Mouse (Mus musculus) layer of hippocampus, adult 8-10 months (tissue): ENCODE data around the gene Hspb8. TPM values are rescaled to one million over a fixed set of nuclear protein-coding genes. Genes with fewer than 3 reads are reported as not detected.

Experiments used
- DNase-seq, 2 experiments: peaks; one replicate each; pipeline ENCODE4 v3.0.0; 2022; ENCODE audit warnings: low spot score in 2 of 2
- total RNA-seq, 4 experiments: library from RNA; stranded (reverse); gene quantifications; 2 replicates each; pipeline ENCODE4 v1.2.4; 2022

Hspb8 gene
- total RNA-seq = 10 to 100 TPM; 12.6 to 18.6 (median 14.5) TPM

GRCm38 (mm10) chr5:116422699-116423201 lies at the start of gene Hspb8:
Gene Hspb8 (minus strand): TSS chr5:116422864.
- DNase-seq = peak in 1 of 2 experiments; percentile 44

- DNase-seq = no peak
Measured at GRCm38 (mm10) chr5:116461354-116462042, 38.8 kb upstream of the Hspb8 start.

GRCm38 (mm10) chr5:116459970-116460369 lies 37.3 kb upstream of the Hspb8 start:
- peak; percentile 37 to 48 for DNase-seq

GRCm38 (mm10) chr5:116457791-116458190 lies 35.1 kb upstream of the Hspb8 start:
- no peak for DNase-seq

GRCm38 (mm10) chr5:116456796-116457515 lies 34.3 kb upstream of the Hspb8 start:
- no peak for DNase-seq

- DNase-seq = peak in 1 of 2 experiments; percentile 30
Measured at GRCm38 (mm10) chr5:116453401-116453851, 30.8 kb upstream of the Hspb8 start.

GRCm38 (mm10) chr5:116450901-116451300 lies 28.2 kb upstream of the Hspb8 start:
- no peak for DNase-seq

- DNase-seq = no peak
Measured at GRCm38 (mm10) chr5:116449522-116450225, 27.0 kb upstream of the Hspb8 start.

GRCm38 (mm10) chr5:116448409-116449191 lies 25.9 kb upstream of the Hspb8 start:
- DNase-seq = peak in 1 of 2 experiments; percentile 46

- no peak for DNase-seq
Measured at GRCm38 (mm10) chr5:116447821-116448350, 25.2 kb upstream of the Hspb8 start.

- DNase-seq = peak in 1 of 2 experiments; percentile 29
Measured at GRCm38 (mm10) chr5:116446552-116446951, 23.9 kb upstream of the Hspb8 start.

- no peak for DNase-seq
Measured at GRCm38 (mm10) chr5:116445634-116446367, 23.1 kb upstream of the Hspb8 start.

- DNase-seq = no peak
Measured at GRCm38 (mm10) chr5:116444517-116444916, 21.9 kb upstream of the Hspb8 start.

GRCm38 (mm10) chr5:116443459-116443940 lies 20.8 kb upstream of the Hspb8 start:
- peak; percentile 51 to 67 for DNase-seq

- peak; percentile 74 to 78 for DNase-seq
Measured at GRCm38 (mm10) chr5:116442697-116443458, 20.2 kb upstream of the Hspb8 start.

GRCm38 (mm10) chr5:116440251-116440650 lies 17.6 kb upstream of the Hspb8 start:
- peak in 1 of 2 experiments; percentile 36 for DNase-seq

- DNase-seq = no peak
Measured at GRCm38 (mm10) chr5:116438328-116438727, 15.7 kb upstream of the Hspb8 start.

GRCm38 (mm10) chr5:116436117-116436516 lies 13.5 kb upstream of the Hspb8 start:
- DNase-seq = no peak
